Mouse (Mus musculus) liver, embryonic 15.5 days (tissue): Measurements from ENCODE around the gene Wnk2. TPM values are rescaled to one million over a fixed set of nuclear protein-coding genes. Genes with fewer than 3 reads are reported as not detected.
A peak's percentile ranks its signal among the peaks of the same experiment; 100 is the strongest.

Source experiments
- ATAC-seq: fragments of 200-750 bp; cut with Nextera tagmentation; 2 replicates; pipeline ENCODE4 v1.8.0; 2017; ENCODE audit warnings: moderate number of reproducible peaks, mild to moderate bottlenecking, moderate library complexity; ENCODE audit not compliant: insufficient read depth
- H3K27ac ChIP-seq: fragments of 300-500 bp; sonication (generic); replicated peaks from 2 replicates; pipeline ENCODE4 v1.5.1; 2015; ENCODE audit warnings: mild to moderate bottlenecking, inconsistent platforms
- H3K27me3 ChIP-seq: fragments of 300-500 bp; sonication (generic); 2 replicates; pipeline ENCODE4 v1.6.1; 2015; ENCODE audit warnings: mild to moderate bottlenecking, inconsistent platforms
- H3K36me3 ChIP-seq: fragments of 300-500 bp; sonication (generic); replicated peaks from 2 replicates; pipeline ENCODE4 v1.6.1; 2015; ENCODE audit warnings: moderate library complexity, mild to moderate bottlenecking, inconsistent platforms
- H3K4me1 ChIP-seq: fragments of 300-500 bp; sonication (generic); replicated peaks from 2 replicates; pipeline ENCODE4 v1.6.1; 2015; ENCODE audit warnings: inconsistent platforms
- H3K4me2 ChIP-seq: fragments of 300-500 bp; sonication (generic); 2 replicates; pipeline ENCODE4 v1.6.1; 2015; ENCODE audit warnings: moderate library complexity, mild to moderate bottlenecking, inconsistent platforms
- H3K4me3 ChIP-seq: fragments of 300-500 bp; sonication (generic); replicated peaks from 2 replicates; pipeline ENCODE4 v1.5.1; 2015; ENCODE audit warnings: mild to moderate bottlenecking, inconsistent platforms
- H3K9ac ChIP-seq: fragments of 300-500 bp; sonication (generic); 2 replicates; pipeline ENCODE4 v1.6.1; 2015; ENCODE audit warnings: moderate library complexity, mild to moderate bottlenecking, inconsistent platforms
- H3K9me3 ChIP-seq: fragments of 300-500 bp; sonication (generic); replicated peaks from 2 replicates; pipeline ENCODE4 v1.6.1; 2016; ENCODE audit warnings: inconsistent platforms
- WGBS: fragments of 180-500 bp; shearing (Covaris S2); methylation state at CpG from one replicate; pipeline ENCODE4 v1.1.7; 2015; ENCODE audit warnings: mixed read lengths; ENCODE audit not compliant: insufficient replicate concordance; 5-methylcytosine and 5-hydroxymethylcytosine counted together
- polyA plus RNA-seq: library from polyadenylated mRNA; unstranded; fragments of >200 nt; fragmentation: Nextera tagmentation; extraction: Ambion mirVana; gene quantifications from 2 replicates; pipeline ENCODE4 v1.2.1, GENCODE M21; 2015

Wnk2 gene
- polyA plus RNA-seq = 0.10 and 0.21 TPM in 2 replicates

GRCm38 (mm10) chr13:49147858-49148226 lies at the start of gene Wnk2:
Wnk2 (minus strand) TSS chr13:49148014.
- H3K4me3 ChIP-seq = peak within 1 kb of the TSS; percentile 53
- peaks cover 16% of the 10 kb centered on the region for H3K4me1 ChIP-seq
- no peak within 1 kb of the TSS for H3K9ac ChIP-seq
- no peaks in the 10 kb centered on the region for H3K36me3 ChIP-seq
- H3K4me2 ChIP-seq = peak within 1 kb of the TSS; percentile 74
- peak; percentile 22; the same call in 1 of the 2 replicates for ATAC-seq
- no peaks in the 10 kb centered on the region for H3K9me3 ChIP-seq
- WGBS = under 1% methylated on average over 43 of the region's 43 CpGs
- H3K27ac ChIP-seq = no peak within 1 kb of the TSS
- peaks cover 83% of the 10 kb centered on the region for H3K27me3 ChIP-seq

DNA sequence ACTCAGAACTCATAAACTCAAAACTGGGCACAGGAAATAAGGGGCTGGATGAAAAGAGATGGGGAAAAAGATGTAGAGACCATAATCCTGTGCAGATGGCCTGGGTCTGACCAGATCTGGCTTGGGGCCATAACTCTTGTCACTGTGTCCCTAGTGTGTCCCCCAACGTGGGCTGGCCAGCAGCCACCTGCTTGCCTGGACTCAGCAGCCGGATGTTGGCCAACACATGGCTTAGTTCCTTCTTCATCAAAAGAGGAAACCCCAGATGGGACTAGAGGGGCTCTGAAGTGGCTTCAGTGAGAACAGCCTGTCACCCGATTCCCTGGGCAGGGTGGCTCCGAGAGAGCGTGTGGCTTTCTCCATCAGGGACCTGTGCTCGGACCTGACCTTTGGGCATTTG lies 49.0 kb upstream of the Wnk2 start:
- Histone ChIP-seq H3K4me1 (peaks cover 23% of the 10 kb centered on the region), H3K4me2 (no peak overlapping the region), H3K27me3 (no peaks in the 10 kb centered on the region), H3K27ac (no peak overlapping the region), H3K9ac (no peak overlapping the region), H3K4me3 (no peak overlapping the region), H3K9me3 (no peaks in the 10 kb centered on the region), H3K36me3 (peaks cover 19% of the 10 kb centered on the region)
- WGBS = 35% methylated on average over 6 of the region's 6 CpGs
- no peak for ATAC-seq

DNA sequence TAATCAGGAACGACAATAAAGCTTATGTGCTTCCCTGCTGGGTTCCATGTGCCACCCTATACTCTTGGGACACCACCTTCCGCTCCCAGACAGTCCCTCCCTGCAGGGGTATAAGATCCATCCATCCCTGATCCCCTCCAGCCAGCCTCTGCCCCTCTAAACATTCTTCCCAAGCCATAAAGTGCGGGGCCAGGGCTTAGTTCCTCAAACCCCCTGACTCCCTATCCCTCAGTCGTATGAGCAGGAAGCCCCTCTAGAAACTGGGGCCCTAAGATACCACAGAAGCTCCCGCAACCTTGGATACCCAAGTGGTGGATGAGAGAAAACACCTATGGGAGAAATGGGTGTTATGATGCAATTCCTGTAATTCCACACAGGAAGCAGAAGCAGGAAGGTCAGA lies 48.4 kb upstream of the Wnk2 start:
- Histone ChIP-seq H3K4me1 (peaks cover 29% of the 10 kb centered on the region), H3K9me3 (no peaks in the 10 kb centered on the region), H3K27me3 (no peaks in the 10 kb centered on the region), H3K4me2 (no peak overlapping the region), H3K27ac (no peak overlapping the region), H3K36me3 (peaks cover 19% of the 10 kb centered on the region), H3K9ac (no peak overlapping the region), H3K4me3 (no peak overlapping the region)
- 49% methylated on average over 5 of the region's 5 CpGs for WGBS
- ATAC-seq = no peak

DNA sequence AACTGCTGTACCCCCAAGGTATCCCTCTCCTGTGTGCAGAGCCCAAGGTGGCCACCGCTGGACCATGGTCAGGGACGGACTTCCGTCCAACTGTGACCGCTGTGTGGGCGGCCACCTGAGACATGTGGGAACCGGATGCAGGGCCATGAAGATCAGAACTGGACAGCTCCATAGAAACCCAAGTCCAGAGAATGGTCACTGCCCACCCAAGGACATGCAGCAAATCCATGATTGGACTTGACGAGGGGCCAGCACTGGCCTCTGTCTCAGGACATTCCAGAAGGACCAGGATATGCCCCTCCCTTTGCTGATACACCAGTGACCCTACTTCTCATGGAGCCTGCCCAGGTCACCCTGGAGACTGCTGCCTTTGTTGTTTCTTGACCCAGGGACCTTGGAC lies 47.8 kb upstream of the Wnk2 start:
- ATAC-seq = no peak
- Histone ChIP-seq H3K4me1 (peaks cover 30% of the 10 kb centered on the region), H3K9me3 (no peaks in the 10 kb centered on the region), H3K36me3 (peaks cover 19% of the 10 kb centered on the region), H3K4me2 (no peak overlapping the region), H3K27me3 (no peaks in the 10 kb centered on the region), H3K4me3 (no peak overlapping the region), H3K9ac (no peak overlapping the region), H3K27ac (no peak overlapping the region)
- WGBS = 84% methylated on average over 7 of the region's 7 CpGs

DNA sequence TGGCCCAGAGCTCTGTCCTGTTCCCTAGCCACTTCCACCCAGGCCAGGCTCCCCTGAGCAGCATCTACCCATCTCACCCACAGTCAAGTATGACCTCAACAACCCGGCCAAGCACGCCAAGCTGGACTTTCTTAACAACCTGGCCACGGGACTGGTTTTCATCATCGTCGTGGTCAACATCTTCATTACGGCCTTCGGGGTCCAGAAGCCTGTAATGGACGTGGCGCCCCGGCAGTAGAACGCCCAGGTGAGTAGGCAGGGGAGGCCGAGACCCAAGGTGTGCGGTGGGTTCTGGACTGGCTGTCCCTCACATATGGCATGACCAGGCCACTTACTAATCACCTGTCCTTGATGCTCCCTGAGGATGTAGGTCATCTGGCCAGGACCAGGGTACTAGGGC lies 47.0 kb upstream of the Wnk2 start:
- peaks cover 36% of the 10 kb centered on the region for H3K4me1 ChIP-seq
- H3K27ac ChIP-seq = no peak overlapping the region
- 78% methylated on average over 13 of the region's 13 CpGs for WGBS
- no peak overlapping the region for H3K4me2 ChIP-seq
- H3K27me3 ChIP-seq = no peaks in the 10 kb centered on the region
- H3K36me3 ChIP-seq = peaks cover 19% of the 10 kb centered on the region
- H3K9me3 ChIP-seq = no peaks in the 10 kb centered on the region
- no peak for ATAC-seq
- H3K9ac ChIP-seq = no peak overlapping the region
- H3K4me3 ChIP-seq = no peak overlapping the region

GRCm38 (mm10) chr13:49193650-49194049 lies 45.8 kb upstream of the Wnk2 start:
- Histone ChIP-seq H3K27me3 (no peaks in the 10 kb centered on the region), H3K27ac (no peak overlapping the region), H3K4me3 (no peak overlapping the region), H3K9me3 (no peaks in the 10 kb centered on the region), H3K4me2 (no peak overlapping the region), H3K36me3 (peaks cover 19% of the 10 kb centered on the region), H3K4me1 (peaks cover 47% of the 10 kb centered on the region), H3K9ac (no peak overlapping the region)
- no peak for ATAC-seq
- 81% methylated on average over 17 of the region's 17 CpGs for WGBS

- H3K4me3 ChIP-seq = no peak overlapping the region
- H3K4me1 ChIP-seq = peaks cover 60% of the 10 kb centered on the region
- no peaks in the 10 kb centered on the region for H3K27me3 ChIP-seq
- ATAC-seq = no peak
- 61% methylated on average over 16 of the region's 16 CpGs for WGBS
- no peak overlapping the region for H3K9ac ChIP-seq
- 0 out of 2 replicates have a peak overlapping the region, but pooled peaks have one; percentile 26 for H3K27ac ChIP-seq
- H3K4me2 ChIP-seq = no peak overlapping the region
- no peaks in the 10 kb centered on the region for H3K9me3 ChIP-seq
- H3K36me3 ChIP-seq = peaks cover 13% of the 10 kb centered on the region
Measured at GRCm38 (mm10) chr13:49192156-49192855, 44.5 kb upstream of the Wnk2 start.

- ATAC-seq = no peak
- Histone ChIP-seq H3K4me3 (no peak overlapping the region), H3K36me3 (peaks cover 13% of the 10 kb centered on the region), H3K9ac (no peak overlapping the region), H3K4me2 (no peak overlapping the region), H3K27me3 (no peaks in the 10 kb centered on the region), H3K9me3 (no peaks in the 10 kb centered on the region), H3K27ac (peak overlapping the region; percentile 26; the same call in 1 of the 2 replicates), H3K4me1 (peaks cover 65% of the 10 kb centered on the region)
- WGBS = 25% methylated on average over 5 of the region's 5 CpGs
Measured at GRCm38 (mm10) chr13:49191673-49192035, 43.8 kb upstream of the Wnk2 start.

DNA sequence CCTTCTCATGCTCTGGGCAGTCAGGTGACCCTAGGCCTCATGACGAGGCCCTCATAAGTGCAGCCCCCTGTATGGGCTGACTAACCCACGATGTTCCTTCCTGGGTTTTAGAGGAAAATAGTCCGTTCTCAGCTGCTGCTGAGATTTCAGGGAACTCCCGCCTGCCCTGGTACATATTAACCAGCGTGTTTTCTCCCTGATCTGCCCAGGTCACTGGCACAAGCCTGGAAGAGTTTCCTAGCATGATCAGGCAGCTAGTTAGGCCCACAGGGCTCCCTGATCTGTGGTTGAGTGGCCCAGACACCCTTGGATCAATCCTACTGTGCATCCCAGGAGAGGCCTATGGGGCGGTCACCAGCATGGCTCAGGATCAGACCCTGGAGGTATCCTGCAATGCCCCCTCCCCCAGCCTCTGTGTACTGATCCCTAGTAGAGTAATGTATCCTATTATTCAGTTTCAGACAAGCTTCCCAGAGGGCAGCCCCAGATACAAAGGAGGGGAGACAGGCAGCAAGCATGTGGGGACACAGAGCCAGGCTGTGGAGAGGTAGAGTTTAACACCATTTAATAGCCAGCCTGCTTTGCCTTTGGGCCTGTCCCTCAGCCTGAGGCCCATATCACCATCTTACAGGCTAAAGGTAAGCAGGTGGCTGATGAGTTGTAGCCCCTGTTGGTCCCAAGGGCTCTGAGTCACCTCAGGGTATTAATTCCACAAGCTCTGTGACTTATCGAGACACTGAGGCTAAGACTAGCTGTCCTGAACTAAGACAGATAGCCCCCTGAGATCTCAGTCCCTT lies 43.3 kb upstream of the Wnk2 start:
- WGBS = 47% methylated on average over 7 of the region's 7 CpGs
- ATAC-seq = no peak
- no peak overlapping the region for H3K4me3 ChIP-seq
- H3K36me3 ChIP-seq = peaks cover 9% of the 10 kb centered on the region
- H3K27me3 ChIP-seq = no peaks in the 10 kb centered on the region
- H3K9ac ChIP-seq = no peak overlapping the region
- peak overlapping the region; percentile 3; the same call in 1 of the 2 replicates for H3K4me2 ChIP-seq
- H3K27ac ChIP-seq = peak overlapping the region; percentile 56; the same call in 1 of the 2 replicates
- H3K4me1 ChIP-seq = peaks cover 65% of the 10 kb centered on the region
- H3K9me3 ChIP-seq = no peaks in the 10 kb centered on the region

GRCm38 (mm10) chr13:49189970-49190870 lies 42.4 kb upstream of the Wnk2 start:
- H3K9me3 ChIP-seq = no peaks in the 10 kb centered on the region
- peaks cover 1% of the 10 kb centered on the region; the same call in 1 of the 2 replicates for H3K36me3 ChIP-seq
- no peak overlapping the region for H3K4me3 ChIP-seq
- peak overlapping the region; percentile 57 for H3K27ac ChIP-seq
- peak overlapping the region; percentile 20 for H3K4me2 ChIP-seq
- peaks cover 61% of the 10 kb centered on the region for H3K4me1 ChIP-seq
- ATAC-seq = no peak
- no peaks in the 10 kb centered on the region for H3K27me3 ChIP-seq
- H3K9ac ChIP-seq = no peak overlapping the region
- 33% methylated on average over 12 of the region's 12 CpGs for WGBS
